Mouse (Mus musculus): ENCODE measurements around the gene Vps52.

DNA sequence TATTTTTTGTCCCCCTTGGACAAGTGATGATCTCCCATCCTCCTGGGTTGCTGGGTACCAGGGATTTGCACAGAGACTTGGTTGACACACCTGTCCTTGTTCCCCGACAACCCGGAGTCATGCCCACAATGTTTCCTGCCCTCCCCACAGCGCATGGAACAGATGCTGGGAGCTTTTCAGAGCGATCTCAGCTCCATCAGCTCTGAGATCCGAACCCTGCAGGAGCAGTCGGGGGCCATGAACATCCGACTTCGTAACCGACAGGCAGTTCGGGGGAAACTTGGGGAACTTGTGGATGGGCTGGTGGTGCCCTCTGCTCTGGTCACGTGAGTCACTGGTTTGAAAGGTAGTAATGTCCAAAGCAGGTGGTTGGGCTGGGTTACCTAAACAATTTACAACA lies 2.8 kb downstream of the Vps52 start:
- no peak for TF ChIP-seq POLR2A (IDR thresholded peaks at IDR 0.05; ENCODE audit: insufficient read depth, low read depth, low read length)
- TF ChIP-seq CTCF (IDR thresholded peaks at IDR 0.05) = no peak
- no peak for TF ChIP-seq EP300 (IDR thresholded peaks at IDR 0.05; ENCODE audit: insufficient read depth, low read depth, low read length)

Measured in heart, adult 2 months (tissue).